Mouse (Mus musculus) liver, adult 2 months (tissue): ENCODE data around the gene Fsd2.

ENCODE experiments used
- CTCF ChIP-seq: fragments of 200-500 bp; IDR thresholded peaks from 2 replicates; pipeline ENCODE4 v1.5.1; 2011; ENCODE audit warnings: low read depth, low read length, control low read depth
- POLR2A ChIP-seq: fragments of 200-500 bp; IDR thresholded peaks from 2 replicates; pipeline ENCODE4 v1.6.1; 2011; ENCODE audit warnings: low read length, control low read depth; ENCODE audit not compliant: insufficient read depth; ENCODE audit errors: extremely low read depth

DNA sequence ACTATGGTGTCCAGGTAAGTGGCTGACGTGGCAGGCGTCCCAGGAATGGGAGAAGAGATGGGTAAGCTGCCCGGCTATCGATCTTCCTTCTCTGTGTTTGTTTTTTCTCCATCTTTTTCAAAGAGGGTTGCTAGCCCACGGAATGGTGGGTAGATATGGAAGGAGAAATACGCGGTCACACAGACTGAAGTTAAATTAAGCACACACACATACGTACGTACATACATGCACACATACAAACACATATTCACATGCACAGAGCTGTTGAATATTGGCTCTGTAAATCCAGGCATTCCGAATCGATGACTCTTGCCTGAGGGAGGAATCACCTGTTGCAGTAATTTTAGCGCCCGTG lies 43.1 kb downstream of the Fsd2 start:
- TF ChIP-seq CTCF (no peak), POLR2A (no peak)
